Mouse (Mus musculus) embryonic facial prominence, embryonic 14.5 days (tissue): ENCODE measurements around the gene Sec23ip. TPM values are rescaled to one million over a fixed set of nuclear protein-coding genes. Genes with fewer than 3 reads are reported as not detected.

Experiments
- ATAC-seq: fragments of 200-750 bp; cut with Nextera tagmentation; 2 replicates; pipeline ENCODE4 v1.8.0; 2017; ENCODE audit warnings: low read depth, moderate number of reproducible peaks, moderate TSS enrichment
- DNase-seq: peaks from one replicate; pipeline ENCODE4 v3.0.0-alpha.2; 2015; ENCODE audit warnings: low spot score
- H3K27ac ChIP-seq: fragments of 300-500 bp; sonication (generic); replicated peaks from 2 replicates; pipeline ENCODE4 v1.5.1; 2014; ENCODE audit warnings: low read depth, mild to moderate bottlenecking, low read length, moderate library complexity
- H3K27me3 ChIP-seq: fragments of 300-500 bp; sonication (generic); replicated peaks from 2 replicates; pipeline ENCODE4 v1.6.1; 2014; ENCODE audit warnings: low read length; ENCODE audit not compliant: control insufficient read depth, insufficient read depth
- H3K36me3 ChIP-seq: fragments of 300-500 bp; sonication (generic); 2 replicates; pipeline ENCODE4 v1.6.1; 2014; ENCODE audit warnings: low read length, mixed read lengths; ENCODE audit not compliant: control insufficient read depth, insufficient read depth
- H3K4me1 ChIP-seq: fragments of 300-500 bp; sonication (generic); 2 replicates; pipeline ENCODE4 v1.6.1; 2014; ENCODE audit warnings: antibody characterized with exemption, low read length; ENCODE audit not compliant: control insufficient read depth, insufficient read depth
- H3K4me2 ChIP-seq: fragments of 300-500 bp; sonication (generic); 2 replicates; pipeline ENCODE4 v1.6.1; 2014; ENCODE audit warnings: low read depth, mild to moderate bottlenecking, low read length, moderate library complexity, mixed read lengths
- H3K4me3 ChIP-seq: fragments of 300-500 bp; sonication (generic); 2 replicates; pipeline ENCODE4 v1.5.1; 2014; ENCODE audit warnings: low read depth, mild to moderate bottlenecking, low read length
- H3K9ac ChIP-seq: fragments of 300-500 bp; sonication (generic); 2 replicates; pipeline ENCODE4 v1.6.1; 2014; ENCODE audit warnings: low read depth, mild to moderate bottlenecking, low read length, moderate library complexity, mixed read lengths
- H3K9me3 ChIP-seq: fragments of 300-500 bp; sonication (generic); 2 replicates; pipeline ENCODE4 v1.6.1; 2016; ENCODE audit warnings: low read length; ENCODE audit not compliant: control insufficient read depth
- WGBS: fragments of 180-500 bp; shearing (Covaris S2); extraction: QIAGEN DNeasy Blood & Tissue Kit; methylation state at CpG from one replicate; pipeline ENCODE4 v1.1.7; 2014; 5-methylcytosine and 5-hydroxymethylcytosine counted together
- polyA plus RNA-seq: library from polyadenylated mRNA; unstranded; fragments of >200 nt; fragmentation: Nextera tagmentation; extraction: Ambion mirVana; gene quantifications from 2 replicates; pipeline ENCODE4 v1.2.1, GENCODE M21; 2014

Sec23ip gene
- polyA plus RNA-seq, 1 experiment from 2014 or later, result 37.5 TPM

DNA sequence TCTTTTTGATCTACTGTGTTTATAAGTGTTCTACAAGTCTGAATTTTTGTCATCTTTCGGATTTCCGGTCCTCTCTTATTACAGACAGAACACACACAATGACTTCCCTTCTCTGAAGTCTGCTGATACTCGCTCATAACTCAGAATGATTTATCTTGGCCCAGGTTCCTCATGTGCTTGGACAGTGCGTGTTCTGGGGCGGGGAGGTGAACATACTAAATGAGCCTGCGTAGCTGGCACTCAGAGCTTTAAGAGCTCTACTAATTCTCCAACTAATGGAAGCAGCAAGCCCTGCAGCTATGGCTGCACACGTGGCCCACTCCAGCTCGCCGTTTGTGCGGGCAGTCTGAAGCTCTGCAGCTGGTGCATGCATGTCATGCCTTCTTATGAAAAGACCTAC, 16.0 kb upstream of the Sec23ip start:
- H3K27me3 ChIP-seq, result no peaks in the 10 kb centered on the region
- H3K9ac ChIP-seq, result no peak overlapping the region
- H3K9me3 ChIP-seq, result no peaks in the 10 kb centered on the region
- WGBS, result 84% methylated on average over 10 of the region's 10 CpGs
- no peak overlapping the region for H3K4me2 ChIP-seq
- no peak overlapping the region for H3K27ac ChIP-seq
- DNase-seq (no peak), ATAC-seq (no peak)
- H3K36me3 ChIP-seq, result 0 out of 2 replicates have a peak, but pooled peaks cover 4% of the 10 kb centered on the region
- no peak overlapping the region for H3K4me3 ChIP-seq
- no peaks in the 10 kb centered on the region for H3K4me1 ChIP-seq

DNA sequence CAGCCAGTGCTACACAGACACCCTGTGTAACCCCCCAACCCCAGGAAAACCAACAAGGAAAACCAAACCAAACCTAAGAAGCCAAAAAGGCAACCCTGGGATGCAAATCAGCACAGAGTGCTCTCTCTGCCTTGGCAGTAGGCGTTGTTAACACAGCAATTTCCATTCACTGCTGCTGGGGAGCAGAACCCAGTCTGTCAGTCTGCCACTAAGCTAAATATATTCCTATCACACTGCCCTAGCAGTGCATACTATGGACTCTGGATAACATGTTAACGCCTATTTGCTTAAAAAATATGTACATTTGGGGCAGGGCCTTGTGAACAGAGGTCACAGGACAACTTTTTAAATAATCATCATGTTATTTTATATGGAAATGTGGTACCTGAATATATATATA, 13.2 kb upstream of the Sec23ip start:
- Histone ChIP-seq H3K36me3 (0 out of 2 replicates have a peak, but pooled peaks cover 3% of the 10 kb centered on the region), H3K27ac (no peak overlapping the region), H3K9ac (no peak overlapping the region), H3K4me3 (no peak overlapping the region), H3K4me1 (no peaks in the 10 kb centered on the region), H3K4me2 (no peak overlapping the region), H3K9me3 (no peaks in the 10 kb centered on the region), H3K27me3 (no peaks in the 10 kb centered on the region)
- WGBS, result 81% methylated on average over 2 of the region's 2 CpGs
- no peak for ATAC-seq
- no peak for DNase-seq

DNA sequence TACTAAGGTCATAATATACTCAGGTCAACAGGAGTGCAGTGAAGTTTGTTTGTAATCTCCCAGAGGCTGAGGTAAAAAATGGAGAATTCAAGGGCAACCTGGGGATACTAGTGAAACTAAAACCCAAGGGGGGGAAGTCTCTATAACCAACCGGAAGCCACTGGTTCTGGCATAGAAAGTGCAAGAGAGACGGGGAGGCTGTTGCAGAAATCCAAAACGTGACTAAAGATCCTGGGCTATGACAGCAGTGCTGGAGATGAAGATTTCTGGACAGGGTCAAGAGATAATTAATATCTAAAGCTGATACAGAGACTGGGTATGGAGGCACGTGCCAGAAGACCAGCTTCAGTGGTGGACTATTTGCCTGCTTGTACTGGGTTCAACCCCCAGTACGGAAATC, 6.7 kb upstream of the Sec23ip start:
- Histone ChIP-seq H3K36me3 (0 out of 2 replicates have a peak, but pooled peaks cover 3% of the 10 kb centered on the region), H3K27me3 (no peaks in the 10 kb centered on the region), H3K27ac (no peak overlapping the region), H3K4me3 (peak overlapping the region; percentile 99), H3K4me1 (peaks cover 10% of the 10 kb centered on the region), H3K4me2 (peak overlapping the region; percentile 91; the same call in 1 of the 2 replicates), H3K9me3 (no peaks in the 10 kb centered on the region), H3K9ac (no peak overlapping the region)
- ATAC-seq, result no peak
- 65% methylated on average over 5 of the region's 5 CpGs for WGBS
- no peak for DNase-seq

DNA sequence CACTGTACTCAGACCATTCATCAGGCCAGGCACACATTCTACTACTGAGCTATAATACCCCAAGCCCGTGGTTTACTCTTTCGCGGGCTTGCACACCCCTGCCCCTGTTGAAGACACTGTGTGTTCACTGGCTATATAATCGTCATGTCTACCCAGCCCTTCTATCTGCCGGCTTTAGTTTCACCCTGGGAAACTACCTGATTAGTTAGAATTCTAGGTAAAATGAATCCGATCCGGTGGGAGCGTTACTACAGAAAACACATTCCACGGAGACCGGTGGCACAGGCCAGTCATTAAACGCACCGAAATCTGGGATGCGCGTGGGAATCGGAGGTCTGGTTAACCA, 5.7 kb upstream of the Sec23ip start:
- H3K9ac ChIP-seq, result peak overlapping the region; percentile 95
- H3K36me3 ChIP-seq, result 0 out of 2 replicates have a peak, but pooled peaks cover 3% of the 10 kb centered on the region
- no peak overlapping the region for H3K27ac ChIP-seq
- DNase-seq (no peak), ATAC-seq (no peak)
- no peaks in the 10 kb centered on the region for H3K9me3 ChIP-seq
- peak overlapping the region; percentile 91 for H3K4me2 ChIP-seq
- peak overlapping the region; percentile 99 for H3K4me3 ChIP-seq
- peaks cover 11% of the 10 kb centered on the region for H3K4me1 ChIP-seq
- 2% methylated on average over 15 of the region's 15 CpGs for WGBS
- H3K27me3 ChIP-seq, result no peaks in the 10 kb centered on the region

DNA sequence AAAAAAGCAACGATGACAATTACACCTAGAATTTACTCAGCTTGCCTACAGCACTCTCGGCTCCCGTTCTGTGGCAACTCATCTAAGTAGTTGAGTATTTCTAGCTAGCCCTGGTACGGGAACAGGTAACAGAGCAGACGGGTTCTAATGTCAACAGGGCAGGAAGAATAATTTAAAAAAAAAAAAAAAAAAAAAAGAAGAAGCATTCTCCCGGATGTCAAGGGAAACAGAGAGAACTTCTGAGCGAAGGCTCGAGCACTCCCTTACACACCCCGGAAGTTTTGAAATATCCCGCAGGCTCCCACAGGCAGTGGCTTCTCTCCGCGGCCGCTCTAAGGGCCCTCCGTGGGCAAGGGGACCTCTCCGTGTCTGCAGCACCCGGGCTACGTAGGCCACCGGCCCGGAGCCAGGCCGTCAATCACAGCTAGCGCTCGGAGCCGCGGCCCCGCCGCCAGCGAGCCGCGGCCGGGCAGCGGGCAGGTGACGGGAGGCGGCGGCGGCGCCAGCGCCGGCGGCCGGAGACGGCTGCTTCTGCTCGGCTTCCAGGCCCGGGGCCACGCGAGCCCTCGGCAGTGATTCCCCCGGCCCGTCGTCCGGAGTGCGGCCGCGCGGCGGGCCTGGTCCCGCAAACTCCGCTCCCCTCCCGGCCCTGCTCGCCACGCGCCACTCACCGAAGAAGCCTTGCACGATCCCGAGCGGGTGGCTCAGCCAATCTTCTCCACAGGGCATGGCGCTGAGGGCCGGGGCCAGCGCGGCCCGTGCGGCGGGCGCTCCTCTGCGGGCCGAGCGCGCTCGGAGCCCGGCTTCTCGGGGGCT, 5.1 kb upstream of the Sec23ip start:
- Histone ChIP-seq H3K4me2 (peak overlapping the region; percentile 91), H3K9ac (peak overlapping the region; percentile 95), H3K4me1 (peaks cover 13% of the 10 kb centered on the region), H3K27ac (peak overlapping the region; percentile 87), H3K27me3 (no peaks in the 10 kb centered on the region), H3K9me3 (no peaks in the 10 kb centered on the region), H3K4me3 (peak overlapping the region; percentile 99), H3K36me3 (0 out of 2 replicates have a peak, but pooled peaks cover under 1% of the 10 kb centered on the region)
- DNase-seq (peak; percentile 50), ATAC-seq (peak; percentile 31)
- under 1% methylated on average over 21 of the region's 80 CpGs for WGBS

DNA sequence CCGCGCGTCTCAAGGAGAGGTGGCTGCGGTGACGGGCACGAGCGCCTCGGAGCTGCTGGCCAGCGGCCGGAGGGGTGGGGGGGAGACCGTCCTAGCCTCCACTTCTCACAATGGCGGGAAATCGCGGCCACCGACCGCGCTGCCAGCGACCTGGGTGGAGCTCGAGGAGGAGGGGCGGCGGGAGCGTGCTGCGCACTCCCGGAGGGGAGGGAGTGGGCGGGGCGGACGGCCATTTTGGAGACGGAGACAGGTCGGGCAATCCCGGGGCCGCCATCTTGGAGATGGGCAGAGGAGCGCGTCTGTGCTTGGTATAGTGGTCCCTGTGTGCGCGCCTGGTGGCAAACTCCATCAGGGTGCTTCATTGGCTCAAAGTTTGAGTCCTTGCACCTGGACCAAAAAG, 4.4 kb upstream of the Sec23ip start, which contains the start of gene Mcmbp:
Gene Mcmbp (minus strand): TSS at position 162 of the 400 bp plus-strand sequence.
- Histone ChIP-seq H3K4me2 (peak within 1 kb of the TSS; percentile 91), H3K4me1 (peaks cover 13% of the 10 kb centered on the region), H3K27me3 (no peaks in the 10 kb centered on the region), H3K36me3 (no peaks in the 10 kb centered on the region), H3K9me3 (no peaks in the 10 kb centered on the region), H3K27ac (peak within 1 kb of the TSS; percentile 87), H3K4me3 (peak within 1 kb of the TSS; percentile 99), H3K9ac (peak within 1 kb of the TSS; percentile 95)
- DNase-seq, result peak; percentile 98
- WGBS, result 0% methylated on average over 24 of the region's 35 CpGs
- peak; percentile 87 for ATAC-seq

DNA sequence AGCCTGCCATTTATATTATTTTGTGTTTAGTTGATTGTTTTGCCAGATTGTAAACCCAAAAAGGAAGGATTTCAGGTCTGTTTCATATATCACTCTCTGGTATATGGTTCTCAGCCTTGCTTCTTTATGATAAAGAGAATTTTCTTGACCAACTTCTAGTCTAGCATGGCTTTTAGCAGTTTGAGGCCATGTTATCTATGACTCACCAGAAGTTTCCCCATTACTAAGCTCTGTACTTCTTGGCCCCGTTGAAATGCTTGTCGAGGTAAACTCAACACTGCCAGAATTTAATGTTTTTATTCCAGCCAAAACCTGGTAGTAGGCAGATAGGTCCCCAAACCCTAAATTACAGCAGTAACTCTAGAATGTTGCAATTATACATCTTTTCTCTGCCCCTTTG, 845 bp upstream of the Sec23ip start:
- Histone ChIP-seq H3K4me1 (peaks cover 13% of the 10 kb centered on the region), H3K9ac (no peak overlapping the region), H3K36me3 (no peaks in the 10 kb centered on the region), H3K4me3 (peak overlapping the region; percentile 82), H3K4me2 (peak overlapping the region; percentile 86), H3K27me3 (no peaks in the 10 kb centered on the region), H3K27ac (0 out of 2 replicates have a peak overlapping the region, but pooled peaks have one; percentile 61), H3K9me3 (no peaks in the 10 kb centered on the region)
- no peak for ATAC-seq
- DNase-seq, result no peak
- WGBS, result 62% methylated on average over 2 of the region's 2 CpGs

DNA sequence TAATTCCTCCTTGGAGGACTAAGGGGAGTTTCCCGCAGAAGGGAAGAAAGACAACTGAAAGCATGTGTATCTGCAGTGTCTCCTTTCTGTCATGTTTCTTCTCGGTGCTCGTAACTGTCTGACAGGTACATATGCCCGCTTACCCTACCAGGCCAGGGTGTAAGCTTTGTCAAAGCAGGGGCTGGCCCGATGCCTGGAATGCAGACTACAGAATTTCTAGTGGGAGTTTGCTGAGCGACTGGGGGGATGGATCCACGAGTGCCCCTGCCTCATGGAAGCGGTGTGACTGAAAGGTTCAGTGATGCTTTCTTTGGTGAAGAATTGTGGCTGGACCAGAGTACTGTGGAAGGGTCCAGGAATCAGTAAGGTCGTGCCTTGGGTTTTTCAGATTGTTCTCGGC, 1.4 kb downstream of the Sec23ip start:
- no peak overlapping the region for H3K27ac ChIP-seq
- no peaks in the 10 kb centered on the region for H3K27me3 ChIP-seq
- peak overlapping the region; percentile 82 for H3K4me3 ChIP-seq
- peaks cover 10% of the 10 kb centered on the region for H3K4me1 ChIP-seq
- DNase-seq, result no peak
- no peaks in the 10 kb centered on the region for H3K9me3 ChIP-seq
- H3K4me2 ChIP-seq, result peak overlapping the region; percentile 86
- no peak for ATAC-seq
- H3K36me3 ChIP-seq, result peaks cover 14% of the 10 kb centered on the region
- no peak overlapping the region for H3K9ac ChIP-seq
- WGBS, result 85% methylated on average over 10 of the region's 10 CpGs

DNA sequence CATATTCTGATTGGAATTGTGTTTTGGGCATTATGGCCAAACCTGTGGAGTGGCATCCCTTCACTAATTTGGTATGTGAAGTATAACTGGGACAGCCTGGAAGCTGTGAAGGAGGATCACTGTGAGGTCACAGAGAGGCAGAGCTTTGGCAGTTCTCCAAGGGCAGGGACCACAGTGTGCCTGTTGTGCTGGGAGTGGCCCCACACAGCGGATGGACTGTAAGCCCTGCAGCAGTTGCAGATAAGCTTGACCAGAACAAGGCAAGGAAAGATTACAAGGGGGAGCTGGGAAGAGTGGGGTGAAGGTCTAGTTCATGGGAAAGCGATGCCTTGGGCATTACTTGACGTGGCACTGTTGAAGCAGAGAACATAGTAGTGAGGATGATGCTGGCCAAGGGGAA, 4.0 kb downstream of the Sec23ip start:
- H3K36me3 ChIP-seq, result peaks cover 40% of the 10 kb centered on the region
- no peaks in the 10 kb centered on the region for H3K27me3 ChIP-seq
- no peak overlapping the region for H3K4me3 ChIP-seq
- no peak overlapping the region for H3K27ac ChIP-seq
- peak; percentile 66 for DNase-seq
- no peaks in the 10 kb centered on the region for H3K9me3 ChIP-seq
- H3K9ac ChIP-seq, result no peak overlapping the region
- 68% methylated on average over 3 of the region's 3 CpGs for WGBS
- ATAC-seq, result no peak
- peaks cover 10% of the 10 kb centered on the region for H3K4me1 ChIP-seq
- H3K4me2 ChIP-seq, result no peak overlapping the region
